Mouse (Mus musculus) retina, adult 2 months (tissue): ENCODE results near the gene Zfp541.
A peak's percentile ranks its signal among the peaks of the same experiment; 100 is the strongest.

Source experiments
- DNase-seq: peaks from one replicate; pipeline ENCODE4 v3.0.0-alpha.2; 2012; ENCODE audit warnings: low read depth, low spot score

The Zfp541 gene

DNA sequence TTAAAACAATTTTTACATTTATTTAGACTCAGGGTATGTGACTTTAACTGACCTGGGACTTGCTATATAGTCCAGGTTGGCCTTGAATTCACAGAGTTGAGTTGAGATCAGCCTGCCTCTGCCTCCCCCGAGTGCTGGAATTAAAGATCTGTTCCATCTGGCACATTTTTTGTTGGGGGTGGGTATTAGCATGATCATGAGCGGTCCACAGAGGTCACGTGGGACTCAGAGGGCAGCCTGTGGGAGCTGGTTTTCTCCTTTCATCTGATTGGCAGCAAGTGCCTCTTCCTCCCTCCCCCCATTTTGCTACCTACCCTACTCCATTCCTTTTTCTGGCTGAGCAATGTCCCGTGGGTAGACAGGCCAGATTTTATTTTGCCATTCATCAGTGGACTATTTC, 19.0 kb downstream of the Zfp541 start:
- no peak for DNase-seq

DNA sequence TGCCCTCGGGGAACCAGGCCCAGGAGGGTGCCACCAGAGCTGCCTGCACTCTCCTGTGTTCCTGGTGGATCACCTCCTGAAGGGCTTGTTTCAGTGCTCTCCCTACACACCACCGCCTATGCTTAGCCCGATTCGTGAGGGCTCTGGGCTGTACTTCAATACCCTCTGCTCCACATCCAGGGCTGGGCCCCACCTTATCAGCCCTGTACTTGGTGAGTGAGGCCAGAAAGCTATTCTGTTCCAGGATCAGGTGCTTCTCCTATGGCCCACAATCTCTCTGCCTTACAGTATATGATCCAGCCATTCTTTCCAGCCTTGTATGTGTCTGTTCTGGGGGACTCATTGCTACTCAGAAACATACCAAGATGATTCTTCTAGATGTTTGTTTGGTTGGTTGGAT, 21.7 kb downstream of the Zfp541 start:
- no peak for DNase-seq

DNA sequence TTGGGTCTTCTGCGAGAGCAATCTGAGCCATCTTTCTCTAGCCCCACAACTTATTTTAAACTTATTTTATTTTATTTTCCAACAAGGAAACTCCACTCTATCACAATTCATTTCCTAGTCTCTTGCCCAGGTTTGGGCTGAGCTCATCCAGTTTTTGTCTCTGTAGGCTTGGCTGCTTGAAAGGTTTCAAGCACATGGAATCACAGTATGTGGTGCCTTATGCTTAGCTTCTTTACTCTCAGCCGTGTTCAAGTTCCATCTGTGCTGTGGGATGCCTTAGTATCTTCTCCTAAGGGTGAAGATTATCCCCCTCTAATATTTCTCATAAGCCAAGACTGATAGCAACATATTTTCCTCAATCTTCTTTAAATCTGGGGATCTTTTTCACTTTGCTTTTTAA, 26.0 kb downstream of the Zfp541 start:
- DNase-seq: no peak

DNA sequence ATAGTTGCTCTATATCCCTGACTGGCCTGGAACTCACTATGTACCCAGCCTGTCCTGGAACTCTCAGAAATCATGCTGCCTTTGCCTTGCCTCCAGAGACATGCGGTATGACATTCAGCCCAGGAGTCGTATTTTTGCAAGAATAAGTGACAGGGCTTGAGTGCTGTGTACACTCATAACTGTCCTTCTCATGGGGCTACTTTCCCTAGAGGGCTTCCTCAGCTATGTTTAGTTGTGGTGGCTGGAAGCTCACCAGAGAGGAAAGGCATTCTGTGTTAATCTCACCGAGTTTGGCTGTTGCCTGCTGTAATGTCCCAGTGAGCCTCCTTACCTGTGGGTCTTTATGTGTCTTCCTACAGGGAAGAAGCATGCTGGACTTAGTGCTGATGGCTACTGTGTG, 33.0 kb downstream of the Zfp541 start:
- DNase-seq: no peak

DNA sequence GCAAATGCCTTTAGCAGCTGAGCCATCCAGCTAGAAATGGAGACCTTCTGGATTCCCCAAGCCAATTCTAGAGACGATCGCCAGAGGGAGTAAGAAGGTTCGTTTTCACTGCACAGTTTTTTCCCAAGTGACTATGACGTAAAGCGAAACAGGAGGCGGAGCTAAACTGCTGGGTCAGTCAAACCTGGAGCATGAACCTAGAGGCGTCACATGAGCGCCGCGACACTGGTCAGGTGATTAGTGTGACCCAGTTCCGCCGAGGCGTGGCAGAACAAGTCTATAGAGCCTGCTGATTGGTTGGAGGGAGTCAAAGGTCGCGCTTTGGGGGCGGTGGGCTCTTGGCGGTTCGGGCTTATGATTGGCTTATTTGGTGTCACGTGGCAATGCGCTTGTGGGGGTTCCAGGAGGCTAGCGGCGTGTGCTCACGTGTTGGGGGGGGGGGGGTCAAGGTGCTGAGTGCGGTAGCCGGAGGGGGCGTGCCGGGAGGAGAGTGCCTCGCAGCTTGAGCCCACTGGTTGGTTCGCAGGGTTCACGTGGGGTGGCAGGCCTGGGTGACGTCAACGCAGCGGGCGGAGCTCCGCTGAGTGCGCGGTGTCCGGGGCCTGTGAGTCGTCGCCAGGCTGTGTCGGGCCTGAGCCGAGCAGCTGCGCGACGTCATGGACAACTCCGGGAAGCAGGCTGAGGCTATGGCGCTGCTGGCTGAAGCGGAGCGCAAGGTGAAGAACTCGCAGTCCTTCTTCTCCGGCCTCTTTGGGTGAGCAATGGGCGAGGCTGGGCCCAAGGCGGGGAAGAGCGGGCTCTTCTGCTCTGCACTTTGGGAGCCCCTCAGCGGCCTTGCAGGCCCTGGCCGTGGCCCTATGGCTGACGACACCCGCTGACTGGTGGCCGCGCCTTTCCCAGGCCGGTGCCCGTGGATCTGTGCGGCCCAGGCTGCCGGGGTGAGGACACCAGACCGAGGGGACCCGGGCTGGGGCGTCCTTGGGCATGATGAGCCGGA, 36.7 kb downstream of the Zfp541 start, which contains the start of gene Napa:
Gene Napa, plus strand, starts transcription at position 438 of the 997 bp plus-strand sequence.
- peak; percentile 100 for DNase-seq

DNA sequence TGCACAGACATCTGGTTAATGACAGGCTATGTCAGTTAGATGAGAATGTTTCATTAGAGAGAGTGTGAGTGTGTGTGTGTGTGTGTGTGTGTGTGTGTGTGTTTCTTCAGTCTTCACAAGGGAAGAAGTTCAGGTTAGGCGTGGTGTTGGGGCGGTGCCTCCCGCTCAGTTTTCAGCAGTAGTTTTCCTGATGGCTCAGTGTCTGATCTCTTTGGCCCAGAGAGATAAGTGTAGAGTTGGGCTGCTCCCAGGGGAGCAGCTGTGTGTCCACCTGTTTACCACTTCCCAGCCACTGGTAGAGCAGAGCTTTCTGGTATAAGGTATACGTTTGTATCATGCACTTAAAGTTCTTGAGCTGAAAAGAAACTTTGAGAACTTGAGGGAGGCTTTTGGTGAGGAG, 38.3 kb downstream of the Zfp541 start:
- DNase-seq: no peak

DNA sequence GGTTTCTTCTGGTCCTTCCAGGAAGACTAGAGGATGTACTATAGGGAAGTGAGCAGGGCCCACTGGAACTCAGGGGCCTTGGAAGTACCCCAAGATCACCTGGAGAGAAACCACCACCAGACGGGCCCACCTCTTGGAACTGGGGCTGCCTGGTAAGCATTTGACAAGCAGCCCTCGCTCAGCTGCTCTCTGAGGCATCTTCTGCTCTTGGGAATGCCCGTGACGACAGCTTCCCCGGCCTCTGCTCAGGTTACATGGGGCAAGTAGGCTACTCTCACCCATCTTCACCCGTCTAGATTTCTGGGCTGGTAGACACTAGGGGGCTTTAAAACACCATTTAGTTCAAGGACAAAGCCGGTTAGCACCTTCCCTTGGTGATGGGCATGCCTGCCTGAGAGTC, 39.5 kb downstream of the Zfp541 start:
- DNase-seq: no peak

DNA sequence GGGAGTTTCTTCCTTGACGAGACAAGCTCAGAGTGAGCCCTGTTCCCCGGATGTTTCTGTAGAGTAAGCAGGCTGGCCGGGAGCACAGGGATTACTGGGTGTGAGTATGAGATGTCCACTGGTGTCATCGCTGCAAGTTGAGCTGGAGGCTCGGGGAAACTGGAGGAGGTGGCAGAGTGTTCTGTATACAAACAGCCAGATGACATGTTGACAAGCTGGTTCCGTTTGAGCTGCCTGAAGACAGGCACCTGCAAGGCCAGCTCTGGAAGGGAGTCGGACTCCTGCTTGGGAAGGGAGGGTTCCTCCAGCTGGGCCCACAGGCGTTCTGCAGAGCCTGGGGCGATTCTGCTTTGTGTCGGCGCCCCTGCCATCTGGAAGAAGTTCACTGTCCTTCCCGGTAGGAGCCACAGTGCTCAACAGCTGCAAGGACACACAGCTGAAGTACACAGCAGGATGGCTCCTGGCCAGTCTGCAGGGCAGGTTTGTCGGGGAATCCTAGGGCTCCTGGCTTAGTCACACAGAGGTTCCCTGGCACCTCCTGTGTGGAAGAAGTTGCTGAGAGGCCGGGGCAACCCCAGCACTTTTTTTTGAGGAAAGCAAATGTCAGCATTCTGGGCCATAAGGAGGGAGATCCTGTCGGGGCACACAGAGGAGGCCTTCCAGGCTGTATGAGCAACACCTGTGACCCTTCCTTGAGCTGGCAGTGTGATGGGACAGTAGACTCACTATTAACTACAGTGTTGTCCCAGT, 40.3 kb downstream of the Zfp541 start:
- DNase-seq: no peak

DNA sequence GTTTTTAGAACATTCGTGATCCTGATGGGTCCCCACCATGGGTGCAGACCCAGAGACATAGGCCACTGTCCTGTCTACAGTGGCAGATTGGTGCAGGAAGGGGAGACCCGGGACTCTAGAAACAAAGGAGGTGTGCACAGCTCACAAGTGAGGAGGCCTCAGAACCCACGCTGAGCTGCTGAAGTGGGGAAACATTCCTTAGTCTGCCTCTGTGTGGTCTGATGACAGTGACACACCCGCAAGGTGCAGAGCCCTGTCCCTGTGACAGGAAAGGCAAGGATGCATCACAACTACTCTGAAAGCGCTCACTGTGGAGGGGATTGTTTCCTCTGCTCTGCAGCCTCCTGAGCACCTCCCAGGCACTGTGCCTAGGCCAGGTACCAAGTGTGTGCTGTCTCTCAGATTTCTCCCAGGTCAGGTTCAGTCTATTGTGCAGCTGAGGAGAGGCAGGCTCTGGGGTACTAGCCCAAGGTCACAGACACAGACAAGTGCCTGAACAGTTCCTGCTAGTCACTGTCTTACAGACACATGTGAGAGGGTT, 41.1 kb downstream of the Zfp541 start:
- DNase-seq: no peak

DNA sequence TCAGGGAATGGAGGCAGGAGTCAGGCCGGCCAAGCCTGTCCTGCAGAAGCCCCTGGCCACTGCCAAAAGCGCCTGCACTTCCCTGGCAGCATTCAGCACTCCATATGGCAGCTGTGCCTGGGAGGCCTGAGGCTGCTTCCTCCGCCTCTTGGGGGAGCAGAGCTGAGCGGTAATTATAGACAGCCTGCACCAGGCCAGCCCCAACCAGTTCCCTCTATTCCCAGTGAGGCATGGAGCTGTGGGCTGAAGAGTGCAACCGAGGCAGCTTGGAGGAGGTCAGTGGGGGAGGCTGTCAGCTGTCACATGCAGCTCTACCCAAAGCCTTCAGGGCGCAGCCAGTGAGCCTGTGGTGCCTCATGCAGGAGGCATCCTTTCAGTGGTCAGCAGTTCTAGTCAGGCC, 42.1 kb downstream of the Zfp541 start:
- DNase-seq: no peak

DNA sequence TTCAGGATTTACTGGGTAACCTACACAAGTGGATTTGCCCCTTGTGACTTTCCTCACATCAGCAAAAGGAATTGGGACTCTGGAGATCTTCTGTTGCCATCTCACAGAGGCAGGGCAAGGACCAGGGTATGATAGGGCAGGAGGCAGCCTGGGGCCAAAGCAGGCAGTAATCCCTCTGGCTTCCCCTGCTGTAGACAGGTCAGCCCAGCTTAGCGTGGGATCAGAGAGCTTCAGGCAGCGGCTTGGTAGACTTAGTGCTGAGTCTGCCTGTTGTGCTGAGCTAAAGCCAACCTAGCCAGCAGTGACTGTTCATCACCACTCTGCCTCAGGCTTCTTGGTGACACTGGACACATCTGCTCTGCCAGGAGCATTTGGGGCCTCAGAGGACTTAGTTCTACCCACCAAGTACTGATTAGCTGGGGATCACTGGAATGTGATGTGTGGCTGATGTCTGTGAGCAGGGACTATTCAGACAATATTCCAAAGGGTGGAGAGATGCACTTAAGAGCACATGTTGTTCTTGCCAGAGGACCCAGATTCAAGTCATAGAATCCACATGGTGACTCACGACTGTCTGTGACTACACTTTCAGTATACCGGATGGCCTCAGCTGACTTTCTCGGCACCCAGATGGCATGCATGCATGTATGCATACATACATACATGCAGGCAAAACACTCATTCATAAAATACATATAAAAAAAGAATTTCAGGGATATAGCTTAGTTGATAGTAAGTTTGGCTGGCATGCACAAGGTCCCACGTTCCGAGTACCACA, 43.2 kb downstream of the Zfp541 start:
- peak; percentile 77 for DNase-seq

DNA sequence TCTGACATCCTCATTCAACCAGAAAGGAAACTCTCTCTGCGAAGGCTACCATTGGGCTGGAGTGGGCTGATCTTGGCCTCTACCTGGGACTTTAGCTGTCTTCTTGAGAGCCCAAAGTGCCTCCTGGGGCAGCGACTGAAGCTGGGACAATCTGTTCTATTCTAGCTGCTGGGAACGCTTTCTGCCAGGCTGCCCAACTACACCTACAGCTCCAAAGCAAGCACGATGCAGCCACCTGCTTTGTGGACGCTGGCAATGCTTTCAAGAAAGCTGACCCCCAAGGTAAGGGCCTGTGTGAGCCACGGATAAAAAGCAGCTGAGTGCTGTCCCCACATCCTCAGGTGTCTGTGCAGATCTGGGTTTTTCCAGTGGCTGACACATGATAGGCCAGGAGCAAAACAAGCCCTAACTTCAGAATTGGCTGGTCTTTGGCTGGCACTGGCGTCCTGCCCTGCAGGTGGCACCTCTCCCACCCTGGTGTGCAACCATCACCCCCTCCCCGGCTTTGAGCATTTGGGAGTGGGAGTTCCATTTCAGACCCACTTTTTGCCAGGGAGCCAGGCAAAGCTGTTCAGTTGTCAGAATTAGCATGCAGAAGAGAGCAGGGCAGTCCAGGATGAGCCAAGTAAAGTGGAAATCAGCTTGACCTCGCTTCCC, 47.4 kb downstream of the Zfp541 start:
- no peak for DNase-seq

DNA sequence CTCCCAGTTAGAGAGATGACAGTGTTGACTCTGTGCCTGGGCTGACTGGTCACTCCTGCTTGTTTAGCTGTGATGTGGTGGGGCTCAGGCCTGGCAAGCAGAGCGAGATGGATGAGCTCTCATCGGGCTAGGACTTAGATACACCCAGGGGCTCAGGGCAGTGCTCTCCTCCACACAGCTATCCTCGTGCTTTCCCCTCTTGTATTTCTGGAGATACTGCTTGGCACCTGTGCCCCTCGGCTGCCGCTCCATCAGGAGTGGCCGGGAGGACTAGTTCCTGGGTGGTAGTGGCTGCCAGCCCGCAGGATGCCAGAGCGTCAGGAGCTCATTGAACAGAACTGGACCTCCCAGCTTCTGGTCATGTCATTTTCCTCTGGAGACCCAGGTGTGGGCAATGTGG, 48.5 kb downstream of the Zfp541 start:
- no peak for DNase-seq

DNA sequence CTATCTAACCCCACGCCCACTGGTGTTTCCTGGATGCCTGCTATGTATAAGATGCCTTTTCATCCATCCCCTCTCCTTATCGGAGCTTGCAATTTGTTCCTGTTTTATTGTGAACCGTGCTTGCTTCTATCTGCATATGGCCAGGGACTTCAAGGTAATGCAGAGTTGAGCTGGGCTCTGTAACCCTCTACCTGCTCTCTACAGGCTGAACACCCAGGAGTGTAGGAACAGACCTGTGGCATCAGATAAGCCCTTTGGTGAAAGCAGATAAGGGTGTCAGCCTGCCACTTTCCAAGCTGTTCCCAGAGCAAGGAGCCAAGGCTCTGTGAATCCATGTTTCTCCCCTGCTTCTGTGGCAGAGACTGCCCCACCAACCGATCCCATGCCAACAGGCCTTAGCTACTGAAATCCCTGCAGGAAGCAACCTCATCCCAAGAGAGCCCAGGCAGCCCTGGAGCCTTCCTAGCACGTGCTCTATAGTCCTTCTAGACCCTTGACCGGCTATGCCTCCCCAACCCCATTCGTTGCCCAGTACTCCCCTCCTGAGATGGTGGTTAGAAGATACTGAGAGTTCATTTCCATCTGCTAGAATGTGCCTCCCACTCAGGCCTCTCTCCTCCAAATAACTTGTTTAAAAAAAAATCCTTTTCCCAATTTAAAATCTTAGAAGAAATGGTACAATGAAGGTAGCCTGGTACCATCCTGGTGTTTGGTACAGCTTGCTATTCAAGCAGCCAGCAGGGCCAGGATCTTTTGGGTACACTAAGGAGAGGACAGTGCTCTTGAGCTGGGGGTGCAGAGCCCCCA, 49.9 kb downstream of the Zfp541 start:
- DNase-seq: no peak

DNA sequence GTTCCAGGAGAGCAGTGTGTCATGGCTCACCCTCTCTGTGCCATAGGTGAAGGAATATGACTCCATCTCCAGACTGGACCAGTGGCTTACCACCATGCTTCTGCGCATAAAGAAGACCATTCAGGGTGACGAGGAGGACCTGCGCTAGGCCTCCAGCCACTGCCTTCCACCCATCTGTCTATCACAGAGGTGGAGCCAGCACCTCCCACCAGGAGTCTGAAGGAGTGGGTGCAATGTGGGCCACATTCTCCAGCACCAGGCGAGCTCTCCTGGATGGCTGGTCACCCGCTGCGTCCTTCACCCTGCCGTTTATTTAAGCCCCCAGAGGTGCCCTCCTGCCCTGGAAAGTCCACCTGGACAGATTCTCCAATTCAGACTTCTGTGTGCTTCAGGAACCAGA, 54.8 kb downstream of the Zfp541 start:
- no peak for DNase-seq

DNA sequence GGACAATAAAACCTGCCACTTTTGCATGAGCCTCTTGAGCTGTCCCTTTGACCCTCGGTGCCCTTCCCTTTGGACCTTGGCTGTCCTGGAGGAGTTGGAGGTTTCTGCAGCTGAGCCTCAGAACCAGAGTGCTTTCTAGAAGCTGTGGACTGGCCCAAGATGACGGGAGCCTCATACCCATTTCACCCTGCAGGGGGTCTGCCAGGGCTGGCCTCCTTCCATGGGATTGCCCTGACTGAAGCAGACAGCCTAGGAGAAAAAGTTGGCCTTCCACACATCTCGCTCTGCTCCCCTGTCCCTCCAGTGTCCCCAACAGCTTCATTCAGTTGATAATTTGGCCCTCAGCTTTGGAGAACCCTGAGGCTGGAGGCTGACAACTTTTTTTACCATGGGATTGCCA, 55.5 kb downstream of the Zfp541 start:
- no peak for DNase-seq

DNA sequence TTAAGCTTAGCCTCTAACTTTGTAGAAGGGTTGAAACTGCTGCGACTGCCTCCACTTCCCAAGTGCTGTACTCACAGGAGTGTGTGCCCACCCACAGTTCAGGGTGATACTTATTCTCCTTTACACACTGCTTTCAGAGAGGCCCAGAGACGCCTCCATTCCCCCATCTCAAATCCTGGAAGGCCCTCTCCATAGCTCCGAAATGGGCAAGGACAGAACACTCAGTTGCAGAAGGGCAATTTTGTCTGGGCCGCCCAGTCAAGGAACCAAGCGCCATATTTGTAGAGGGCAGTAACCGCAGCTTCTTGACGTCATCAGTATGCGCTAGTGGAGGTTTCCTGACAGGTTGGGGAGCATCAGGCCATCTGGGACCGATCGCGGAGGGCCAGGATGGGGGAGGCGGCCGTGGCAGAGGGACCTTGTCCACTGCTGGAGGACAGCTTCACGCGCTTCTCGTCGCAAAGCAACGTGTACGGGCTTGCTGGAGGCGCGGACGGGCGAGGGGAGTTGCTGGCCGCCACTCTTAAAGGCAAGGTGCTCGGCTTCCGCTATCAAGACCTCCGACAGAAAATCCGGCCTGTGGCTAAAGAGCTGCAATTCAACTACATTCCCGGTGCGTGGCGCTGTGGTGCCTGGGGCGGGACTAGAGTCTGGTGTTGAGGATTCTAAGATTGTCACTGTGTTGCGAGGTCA, 58.1 kb downstream of the Zfp541 start, which contains the start of gene Kptn:
Gene Kptn, plus strand, starts transcription at position 327 of the 693 bp plus-strand sequence.
- DNase-seq: peak; percentile 92

DNA sequence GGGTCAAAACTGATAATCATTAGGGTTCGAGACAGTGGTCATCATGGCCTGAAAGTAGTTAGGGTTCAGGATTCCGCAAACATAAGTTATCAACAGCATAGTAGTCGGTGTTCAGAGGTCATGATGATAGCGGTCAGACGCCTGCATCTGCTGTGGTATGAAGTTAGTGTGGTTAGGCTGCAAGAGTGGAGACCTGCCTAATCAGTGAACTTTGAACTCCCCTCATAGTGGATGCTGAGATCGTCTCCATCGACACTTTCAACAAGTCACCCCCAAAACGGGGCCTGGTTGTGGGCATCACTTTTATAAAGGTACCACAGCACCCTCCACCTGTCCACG, 58.6 kb downstream of the Zfp541 start:
- DNase-seq: no peak

DNA sequence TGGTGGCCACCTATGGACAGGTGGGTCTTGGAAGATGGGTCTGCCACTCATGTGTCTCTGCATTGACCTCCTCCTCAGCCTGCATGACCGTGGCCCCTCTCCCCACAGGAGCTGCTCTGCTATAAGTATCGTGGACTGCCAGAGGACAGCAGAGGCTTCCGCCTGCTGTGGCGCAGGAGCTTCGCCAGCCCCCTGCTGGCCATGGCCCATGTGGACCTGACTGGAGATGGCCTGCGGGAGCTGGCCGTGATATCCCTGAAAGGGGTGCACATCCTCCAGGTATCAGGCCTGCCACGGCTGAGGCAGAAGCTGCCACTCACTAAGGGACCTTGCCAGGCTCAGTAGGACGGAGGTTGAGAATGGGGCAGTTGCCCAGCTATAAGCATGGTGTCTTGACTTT, 64.2 kb downstream of the Zfp541 start:
- no peak for DNase-seq

DNA sequence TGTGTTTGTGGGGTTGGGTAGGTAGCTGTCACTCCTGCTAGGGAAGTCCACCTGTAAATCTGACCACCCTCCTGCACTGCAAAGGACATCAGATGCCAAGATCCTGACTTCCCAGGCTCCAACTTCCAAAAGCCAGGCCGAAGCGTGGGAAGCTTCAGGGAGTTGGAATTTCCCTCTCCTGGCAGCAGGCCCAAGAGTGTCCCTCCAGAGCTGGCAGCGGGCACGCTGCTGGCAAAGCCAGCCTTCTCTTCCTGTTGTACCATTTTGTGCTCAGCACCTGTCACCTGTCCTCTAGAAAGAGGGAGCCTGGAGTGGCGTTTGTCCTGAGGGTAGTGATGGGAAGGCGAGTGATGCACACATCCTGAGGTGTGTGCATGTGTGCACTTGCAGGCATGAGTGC, 66.7 kb downstream of the Zfp541 start:
- no peak for DNase-seq
